Mouse (Mus musculus) NIH3T3 (cell line): Measurements from ENCODE around the gene Zswim9.

ENCODE experiments used
- DNase-seq: peaks from one replicate; pipeline ENCODE4 v3.0.0-alpha.2; 2012; ENCODE audit warnings: low read depth

Gene Zswim9

DNA sequence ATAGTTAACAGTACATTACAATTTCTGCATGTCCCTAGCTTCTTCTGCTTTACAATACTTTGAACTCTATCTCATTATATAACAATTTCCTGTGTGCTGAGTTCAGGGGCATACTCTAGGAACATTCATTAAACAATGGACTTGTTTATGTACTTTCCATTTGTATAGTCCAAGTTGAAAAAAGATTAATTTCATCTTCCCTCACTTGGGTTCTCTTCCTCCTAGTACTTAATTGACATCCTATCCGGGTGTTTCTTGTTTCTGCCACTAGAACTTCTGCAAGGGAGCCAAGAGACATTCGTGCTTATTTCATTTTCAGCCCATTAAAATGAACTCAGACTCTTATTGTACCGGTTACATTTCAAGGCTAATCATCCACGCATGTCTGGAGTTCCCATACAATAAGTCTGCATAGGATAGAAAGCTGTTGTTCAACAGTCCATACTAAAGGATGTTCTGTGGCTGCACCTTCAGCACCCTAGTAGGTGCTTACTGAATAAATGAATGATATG, 9.7 kb downstream of the Zswim9 start:
- no peak for DNase-seq

DNA sequence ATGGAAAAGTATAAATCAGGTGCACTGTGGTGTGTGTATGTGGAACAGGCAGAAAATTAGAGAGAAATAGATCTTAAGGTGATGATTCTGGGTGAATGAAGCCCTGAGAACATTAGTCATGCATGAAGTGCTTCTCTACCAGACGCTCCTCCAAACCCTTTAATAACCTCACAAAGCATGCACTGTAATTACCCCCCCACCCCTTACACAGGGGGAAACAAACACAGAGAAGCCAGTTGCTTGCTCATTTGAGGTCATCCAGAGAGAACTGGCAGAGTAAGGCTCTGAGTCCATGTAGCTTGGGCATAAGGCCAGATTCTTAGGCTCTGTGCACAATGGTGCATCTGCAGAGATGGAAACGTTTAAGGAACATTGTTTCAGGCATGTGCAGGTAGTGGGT, 14.1 kb downstream of the Zswim9 start:
- DNase-seq: peak; percentile 37

DNA sequence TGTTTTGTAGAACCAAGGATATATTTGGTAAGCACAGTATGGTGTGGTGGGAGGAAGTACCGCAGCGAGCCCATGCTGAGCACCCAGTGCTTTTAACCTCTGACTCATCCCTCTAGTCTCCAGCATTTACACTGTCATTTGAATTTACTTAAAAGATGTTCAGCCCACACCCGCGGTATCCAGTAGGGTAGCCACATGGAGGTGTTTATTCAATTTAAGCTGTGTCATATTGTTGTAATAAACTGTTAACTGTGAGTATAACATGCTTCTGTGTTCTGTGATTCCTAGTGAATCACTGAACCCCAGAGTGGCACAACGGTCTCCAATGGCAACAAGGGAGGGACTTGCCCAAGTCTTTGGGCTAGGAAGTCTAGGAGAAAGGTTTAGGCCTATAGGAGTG, 14.7 kb downstream of the Zswim9 start:
- peak; percentile 22 for DNase-seq

DNA sequence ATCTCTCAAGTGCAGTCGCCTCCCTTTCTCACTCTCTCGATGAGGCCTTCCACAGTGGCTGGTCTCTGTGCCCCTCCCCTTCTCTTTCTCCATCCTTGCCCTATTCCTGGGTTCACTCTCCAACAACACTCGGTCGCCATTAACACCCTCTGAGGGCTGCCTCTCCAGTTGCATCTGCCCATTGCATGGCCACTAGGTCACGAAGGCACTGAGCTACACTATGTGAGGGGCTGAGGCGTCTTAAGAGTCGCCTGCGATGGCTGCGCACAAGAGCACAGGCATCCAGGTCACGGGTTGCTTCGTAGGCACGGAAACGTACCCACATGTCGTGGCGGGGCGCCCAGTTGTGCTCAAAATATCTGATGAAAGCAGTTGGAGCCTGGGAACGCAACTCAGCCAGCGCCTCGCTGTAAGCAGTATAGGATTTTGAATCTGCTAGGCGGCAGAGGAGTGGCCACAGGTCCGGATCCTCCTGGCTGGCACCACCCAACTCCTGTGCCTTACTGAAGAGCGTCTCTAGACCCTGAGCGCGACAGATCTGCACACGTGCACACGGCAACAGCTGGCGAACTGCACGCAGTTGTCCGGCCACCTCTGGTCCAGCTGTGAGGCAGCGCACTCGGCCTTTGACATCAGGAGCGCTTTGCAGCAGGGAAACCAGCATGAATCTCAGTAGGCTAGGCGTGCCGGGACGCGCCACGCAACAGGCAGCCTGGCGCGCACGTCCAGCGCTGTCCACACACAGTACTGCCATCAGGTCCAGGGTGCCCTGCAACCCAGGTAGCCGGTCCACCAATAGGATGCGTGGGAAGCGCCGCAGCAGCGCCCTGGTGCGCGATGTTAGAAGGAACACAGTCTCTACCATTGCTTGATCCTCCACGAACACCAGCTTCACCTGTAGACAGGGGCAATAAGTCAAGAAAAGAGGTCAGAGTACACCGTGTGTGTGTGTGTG, 17.5 kb downstream of the Zswim9 start:
- no peak for DNase-seq

DNA sequence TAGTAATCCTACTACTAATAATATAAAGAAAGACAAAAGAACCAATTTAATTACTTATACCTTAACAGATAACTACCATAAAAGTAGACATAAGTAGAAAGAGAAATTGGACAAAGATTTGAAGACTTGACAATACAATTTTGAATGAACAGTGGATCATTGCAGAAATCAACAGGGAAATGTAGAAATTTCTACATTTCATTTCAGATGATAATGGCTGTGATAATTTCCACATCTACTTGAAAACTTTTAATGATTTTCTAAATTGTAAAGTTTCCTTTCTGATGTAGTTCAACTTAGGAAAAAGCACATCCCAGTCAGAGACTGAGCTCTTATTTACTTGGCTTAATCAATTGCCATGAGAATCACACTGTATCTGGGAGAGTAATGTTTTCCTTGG, 65.8 kb downstream of the Zswim9 start, which contains the start of gene Vmn1r89:
Gene Vmn1r89, plus strand, starts transcription at position 301 of the 400 bp plus-strand sequence.
- DNase-seq: no peak
